Mouse (Mus musculus) CH12.LX (cell line): ENCODE measurements around the gene Ccr10. TPM values are rescaled to one million over a fixed set of nuclear protein-coding genes. Genes with fewer than 3 reads are reported as not detected.

Experiments used
- DNase-seq: peaks from one replicate; pipeline ENCODE4 v3.0.0-alpha.2; 2013; ENCODE audit errors: extremely low read depth
- H3K27ac ChIP-seq: 2 replicates; pipeline ENCODE4 v1.5.1; 2012; ENCODE audit warnings: low read depth, mild to moderate bottlenecking, control low read depth, moderate library complexity; ENCODE audit not compliant: insufficient read depth
- H3K27me3 ChIP-seq: replicated peaks from 2 replicates; pipeline ENCODE3; 2012; ENCODE audit warnings: inconsistent platforms
- H3K36me3 ChIP-seq, 2 experiments: replicated peaks in 1 of 2; 2 replicates each; pipeline versions ENCODE3 to v1.6.1; 2012; ENCODE audit warnings: inconsistent platforms in 1 of 2, low read length in 1 of 2, mild to moderate bottlenecking in 1 of 2, mixed read lengths in 1 of 2, moderate library complexity in 1 of 2; ENCODE audit not compliant: control insufficient read depth in 1 of 2, insufficient read depth in 1 of 2
- H3K4me1 ChIP-seq, 2 experiments: 2 replicates each; pipeline ENCODE4 v1.6.1; 2012; ENCODE audit warnings: inconsistent platforms in 1 of 2, moderate library complexity in 1 of 2; ENCODE audit not compliant: insufficient read depth in 2 of 2, control insufficient read depth in 1 of 2
- H3K4me2 ChIP-seq: 2 replicates; pipeline ENCODE4 v1.6.1; 2012; ENCODE audit warnings: low read depth, mild to moderate bottlenecking, control low read depth; ENCODE audit not compliant: poor library complexity, insufficient read depth, severe bottlenecking
- H3K4me3 ChIP-seq, 3 experiments: fragments of 150-350 bp in 1 of 3; sonication (generic) in 1 of 3; replicated peaks in 1 of 3; 2 replicates each; pipeline versions ENCODE3 to v1.5.1; 2011 to 2012; ENCODE audit warnings: low read depth in 2 of 3, low read length in 2 of 3, mild to moderate bottlenecking in 2 of 3, moderate library complexity in 2 of 3, control low read depth in 1 of 3, improper control_type of control experiment in 1 of 3, inconsistent platforms in 1 of 3, mixed read lengths in 1 of 3; ENCODE audit not compliant: poor library complexity in 1 of 3
- H3K79me2 ChIP-seq: replicated peaks from 2 replicates; pipeline ENCODE4 v1.6.1; 2012; ENCODE audit warnings: mild to moderate bottlenecking, moderate library complexity; ENCODE audit not compliant: control insufficient read depth, poor library complexity, insufficient read depth, severe bottlenecking; ENCODE audit errors: extremely low read depth
- H3K9ac ChIP-seq: 2 replicates; pipeline ENCODE4 v1.6.1; 2012; ENCODE audit warnings: low read depth, mild to moderate bottlenecking, control low read depth, moderate library complexity; ENCODE audit not compliant: insufficient read depth
- H3K9me3 ChIP-seq: replicated peaks from 2 replicates; pipeline ENCODE3; 2012; ENCODE audit warnings: low read length, inconsistent platforms, mixed read lengths
- BHLHE40 ChIP-seq: IDR thresholded peaks from 2 replicates; pipeline ENCODE4 v1.6.1; 2011; ENCODE audit warnings: mild to moderate bottlenecking, low read depth, low read length, improper control_type of control experiment
- CHD1 ChIP-seq: IDR thresholded peaks from 2 replicates; pipeline ENCODE4 v1.6.1; 2012; ENCODE audit warnings: low read depth, low read length, improper control_type of control experiment, inconsistent platforms
- CTCF ChIP-seq, 2 experiments: IDR thresholded peaks in 1 of 2; conservative IDR thresholded peaks in 1 of 2; 2 replicates each; pipeline ENCODE4 v1.5.1; 2011 to 2012; ENCODE audit warnings: low read depth in 2 of 2, low read length in 2 of 2, improper control_type of control experiment in 1 of 2, inconsistent platforms in 1 of 2, mild to moderate bottlenecking in 1 of 2, moderate library complexity in 1 of 2
- E2F4 ChIP-seq: IDR thresholded peaks from 2 replicates; pipeline ENCODE4 v1.6.1; 2011; ENCODE audit warnings: low read depth, low read length, improper control_type of control experiment; ENCODE audit not compliant: insufficient replicate concordance
- ELF1 ChIP-seq: IDR thresholded peaks from 2 replicates; pipeline ENCODE4 v1.6.1; 2014; ENCODE audit warnings: low read depth, mild to moderate bottlenecking, inconsistent platforms, low read length, improper control_type of control experiment
- EP300 ChIP-seq: IDR thresholded peaks from 2 replicates; pipeline ENCODE4 v1.6.1; 2011; ENCODE audit warnings: low read length, improper control_type of control experiment
- JUN ChIP-seq: IDR thresholded peaks from 2 replicates; pipeline ENCODE4 v1.6.1; 2011; ENCODE audit warnings: low read depth, mild to moderate bottlenecking, low read length, improper control_type of control experiment, moderate library complexity; ENCODE audit not compliant: insufficient read depth
- KAT2A ChIP-seq: IDR thresholded peaks from 2 replicates; pipeline ENCODE4 v1.6.1; 2012; ENCODE audit warnings: low read length, improper control_type of control experiment, inconsistent platforms; ENCODE audit not compliant: insufficient replicate concordance
- MAZ ChIP-seq: IDR thresholded peaks from 2 replicates; pipeline ENCODE4 v1.6.1; 2012; ENCODE audit warnings: low read depth, mild to moderate bottlenecking, inconsistent platforms, low read length, improper control_type of control experiment, moderate library complexity
- MYC ChIP-seq: IDR thresholded peaks from 2 replicates; pipeline ENCODE4 v1.6.1; 2011; ENCODE audit warnings: low read depth, mild to moderate bottlenecking, improper control_type of control experiment, low read length
- NELFE ChIP-seq: IDR thresholded peaks from 2 replicates; pipeline ENCODE4 v1.6.1; 2011; ENCODE audit warnings: low read depth, low read length, improper control_type of control experiment
- PAX5 ChIP-seq: IDR thresholded peaks from 2 replicates; pipeline ENCODE4 v1.6.1; 2012; ENCODE audit warnings: low read length, inconsistent platforms, mixed read lengths
- TCF12 ChIP-seq: IDR thresholded peaks from 2 replicates; pipeline ENCODE4 v1.6.1; 2014; ENCODE audit warnings: low read depth, mild to moderate bottlenecking, inconsistent platforms, low read length, improper control_type of control experiment
- USF1 ChIP-seq: IDR thresholded peaks from 2 replicates; pipeline ENCODE4 v1.6.1; 2014; ENCODE audit warnings: low read depth, mild to moderate bottlenecking, inconsistent platforms, low read length, improper control_type of control experiment
- ZMIZ1 ChIP-seq: IDR thresholded peaks from 2 replicates; pipeline ENCODE4 v1.6.1; 2012; ENCODE audit warnings: low read depth, mild to moderate bottlenecking, inconsistent platforms, low read length, improper control_type of control experiment
- ZNF384 ChIP-seq: IDR thresholded peaks from 2 replicates; pipeline ENCODE4 v1.6.1; 2012; ENCODE audit warnings: low read depth, low read length, improper control_type of control experiment, inconsistent platforms
- dilution Hi-C: fragments of 300-500 bp; cut with MboI; formaldehyde crosslinking; loops from 2 replicates; pipeline ENCODE4 v1.14.3; 2020; ENCODE audit warnings: low sequenced_read_pairs; ENCODE audit not compliant: extremely low pct_unique_long_range_greater_than_20kb, extremely low pct_ligation_motif_present
- in situ Hi-C: fragments of 300-500 bp; cut with MboI; formaldehyde crosslinking; loops from 3 replicates; pipeline ENCODE4 v1.14.3; 2019; ENCODE audit warnings: low sequenced_read_pairs, low pct_ligation_motif_present, low pct_unique_long_range_greater_than_20kb, mixed read lengths
- polyA plus RNA-seq: library from polyadenylated mRNA; unstranded; fragments of >175 nt; gene quantifications from 2 replicates; pipeline ENCODE4 v1.2.1, GENCODE M21; 2012; ENCODE audit warnings: low read depth; ENCODE audit not compliant: insufficient read length
- total RNA-seq, 2 experiments: library from RNA; depleted of rRNA; stranded (reverse); fragments of 300-350 nt in 1 of 2; fragments of >200 nt in 1 of 2; gene quantifications; 2 replicates each; pipeline ENCODE4 v1.2.3; 2012 to 2014

Gene Ccr10
- total and polyA plus RNA-seq, 3 experiments = 12.3 to 29.6 (median 17.2) TPM

DNA sequence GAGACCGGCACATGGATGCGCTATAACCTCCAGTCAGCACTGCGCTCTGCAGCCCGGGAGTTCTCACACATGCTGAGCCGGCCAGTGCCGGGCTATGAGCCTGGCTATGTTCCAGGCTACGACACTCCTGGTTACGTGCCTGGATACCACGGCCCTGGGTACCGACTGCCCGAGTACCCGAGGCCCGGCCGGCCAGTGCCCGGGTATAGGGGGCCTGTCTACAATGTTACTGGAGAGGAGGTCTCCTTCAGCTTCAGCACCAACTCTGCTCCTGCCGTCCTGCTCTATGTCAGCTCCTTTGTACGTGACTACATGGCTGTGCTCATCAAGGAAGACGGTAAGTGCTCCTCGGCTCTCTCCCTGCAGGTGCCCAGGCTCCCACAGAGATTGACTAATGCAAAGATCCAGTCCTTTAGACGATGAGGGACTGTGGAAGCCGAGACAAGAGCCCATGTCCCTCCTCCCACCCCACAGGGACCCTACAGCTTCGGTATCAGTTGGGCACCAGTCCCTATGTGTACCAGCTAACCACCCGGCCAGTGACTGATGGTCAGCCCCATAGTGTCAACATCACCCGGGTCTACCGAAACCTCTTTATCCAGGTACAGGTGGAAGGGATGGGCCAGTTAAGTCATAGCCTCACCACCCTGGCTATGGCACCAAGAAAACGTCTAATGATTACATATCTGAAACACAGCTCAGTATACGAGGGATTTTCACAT, 11.4 kb upstream of the Ccr10 start:
- Histone ChIP-seq H3K9me3 (no peaks in the 10 kb centered on the region), H3K4me2 (no peak overlapping the region), H3K36me3 (peaks cover 80 to 99% of the 10 kb centered on the region in 2 experiments)

DNA sequence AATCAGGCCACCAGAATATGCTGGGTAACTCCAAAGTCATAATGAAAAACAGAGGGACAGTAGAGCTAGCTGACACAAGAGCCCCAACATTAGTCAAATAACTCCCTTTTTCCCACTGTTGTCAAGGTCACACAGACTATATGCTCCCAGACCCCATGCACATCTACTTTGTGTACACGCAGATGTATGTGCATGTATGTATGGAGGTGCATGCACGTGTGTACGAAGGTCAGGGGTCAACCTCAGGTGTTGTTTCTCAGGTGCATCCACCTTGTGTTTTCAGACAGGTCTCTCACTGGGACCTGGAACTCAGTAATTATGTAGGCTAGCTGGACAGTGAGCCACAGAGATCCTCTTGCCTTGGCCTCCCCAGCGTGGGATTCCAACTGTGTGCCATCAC, 10.2 kb upstream of the Ccr10 start:
- H3K27ac ChIP-seq = no peak overlapping the region
- H3K4me2 ChIP-seq = no peak overlapping the region
- dilution Hi-C loops = no loop called here
- no peaks in the 10 kb centered on the region for H3K79me2 ChIP-seq
- H3K27me3 ChIP-seq = no peaks in the 10 kb centered on the region
- no peak overlapping the region for H3K4me3 ChIP-seq
- no peak overlapping the region for H3K9ac ChIP-seq
- in situ Hi-C loops = no loop called here
- no peak for DNase-seq
- TF ChIP-seq USF1 = no peak
- TF ChIP-seq NELFE = no peak
- no peak for TF ChIP-seq BHLHE40
- TF ChIP-seq ZNF384 = no peak
- TF ChIP-seq TCF12 = no peak
- TF ChIP-seq CHD1 = no peak
- TF ChIP-seq MAZ = no peak
- TF ChIP-seq CTCF (conservative IDR thresholded peaks at IDR 0.05 in 1 of 2, IDR thresholded peaks at IDR 0.05 in 1 of 2; ENCODE audit: low read depth in 2 of 2, low read length in 2 of 2) = no peak
- no peak for TF ChIP-seq E2F4
- TF ChIP-seq ELF1 = no peak
- TF ChIP-seq EP300 = no peak
- no peaks in the 10 kb centered on the region for H3K9me3 ChIP-seq
- H3K4me1 ChIP-seq = peaks cover 0 to 9% of the 10 kb centered on the region in 2 experiments; a peak in 1 of 4 replicates
- peaks cover 90 to 99% of the 10 kb centered on the region in 2 experiments for H3K36me3 ChIP-seq

More for the DNA sequence above, 11.4 kb upstream of the Ccr10 start:
- TF ChIP-seq MYC (no peak), EP300 (no peak), KAT2A (no peak), CTCF (conservative IDR thresholded peaks at IDR 0.05 in 1 of 2, IDR thresholded peaks at IDR 0.05 in 1 of 2; ENCODE audit: low read depth in 2 of 2, low read length in 2 of 2) (no peak), JUN (no peak), PAX5 (no peak), ZMIZ1 (no peak)
- no peaks in the 10 kb centered on the region for H3K27me3 ChIP-seq
- H3K79me2 ChIP-seq = no peaks in the 10 kb centered on the region
- peaks cover 0 to 17% of the 10 kb centered on the region in 2 experiments; a peak in 1 of 4 replicates for H3K4me1 ChIP-seq
- H3K4me3 ChIP-seq = no peak overlapping the region
- in situ Hi-C loops = no loop called here
- dilution Hi-C loops = no loop called here
- no peak overlapping the region for H3K27ac ChIP-seq
- DNase-seq = no peak
- no peak overlapping the region for H3K9ac ChIP-seq
